Mouse (Mus musculus) heart, adult 10 weeks (tissue): ENCODE data around the gene Tfpt. TPM values are rescaled to one million over a fixed set of nuclear protein-coding genes. Genes with fewer than 3 reads are reported as not detected.

Experiments used
- polyA plus RNA-seq: library from polyadenylated mRNA; stranded (reverse); fragments of 350-450 nt; fragmentation: Illumina TruSeq; extraction: RNeasy Lipid Tissue Mini Kit (QIAGEN cat#74804); gene quantifications from one replicate; pipeline ENCODE4 v1.2.3, GENCODE M21; 2014; ENCODE audit warnings: low read depth, low replicate concordance

Tfpt gene
- 21.6 TPM for polyA plus RNA-seq

DNA sequence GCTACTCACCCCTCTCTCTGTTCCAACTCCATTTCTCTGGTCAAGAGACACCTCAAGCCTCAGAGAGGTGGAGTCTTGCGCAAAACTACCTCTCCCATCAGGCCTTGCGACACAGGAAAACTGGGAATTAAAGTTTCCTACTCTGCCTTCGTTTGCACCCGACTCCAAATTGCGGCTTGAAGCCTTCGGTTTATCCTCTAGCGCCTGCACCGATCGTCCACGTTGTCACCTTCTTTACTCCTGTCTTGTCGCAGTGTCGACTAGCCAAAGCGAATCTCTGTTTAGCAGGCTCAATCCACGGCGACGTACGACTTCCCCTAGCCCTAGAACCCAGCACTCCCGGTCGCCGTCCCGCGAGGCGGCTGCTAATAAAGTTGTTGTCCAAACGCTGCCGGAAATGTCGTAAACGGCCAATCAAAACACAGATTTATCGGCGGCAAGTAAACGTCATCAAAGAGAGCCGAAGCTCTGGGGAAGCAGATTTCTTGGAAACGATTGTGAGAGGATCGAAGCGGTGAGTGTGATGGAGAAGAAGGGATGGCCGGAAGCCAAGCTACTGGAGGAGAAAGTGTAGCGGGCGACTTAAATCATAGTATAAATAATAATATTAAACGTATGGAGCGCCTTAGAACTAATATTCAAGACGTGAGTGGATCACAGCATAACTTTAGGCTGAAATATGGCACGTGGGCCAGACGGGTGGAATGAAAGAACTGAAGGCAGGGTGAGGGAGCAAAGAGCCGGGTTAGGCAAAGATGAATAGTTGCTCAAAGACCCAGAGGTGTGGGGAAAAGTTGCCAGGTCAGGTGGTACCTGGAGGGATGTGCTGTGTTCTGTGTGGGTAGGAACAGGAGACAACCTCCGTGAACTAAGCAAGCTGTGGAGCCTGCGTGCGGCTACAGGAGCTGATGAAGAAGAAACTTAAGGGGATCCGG is at the start of gene Tfpt, which contains the start of gene Prpf31:
TSS of gene Tfpt (minus strand) at position 387 of the 935 bp plus-strand sequence.
TSS of gene Prpf31 (plus strand) at position 443 of the 935 bp plus-strand sequence.

DNA sequence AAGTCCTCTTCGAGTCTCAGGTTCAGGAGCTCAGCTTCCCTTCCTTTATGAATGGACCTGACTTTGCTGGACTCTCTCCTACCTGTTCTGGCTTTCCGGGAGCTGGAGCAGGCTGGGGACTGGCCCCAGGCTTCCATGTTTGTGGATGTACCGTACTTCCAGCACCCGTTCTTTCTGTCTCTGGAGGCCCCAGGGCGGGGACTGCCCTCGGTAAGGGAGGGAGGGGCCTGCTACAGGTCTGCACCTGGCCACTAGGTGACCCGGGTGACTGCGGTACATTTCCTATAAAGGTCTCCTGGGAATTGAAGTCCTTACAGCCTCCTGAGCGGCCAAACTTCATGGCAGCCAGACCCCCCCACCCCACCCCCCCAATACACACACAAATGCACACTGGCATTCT is 47.6 kb upstream of the Tfpt start, which contains the start of gene Tmc4:
TSS of gene Tmc4 (minus strand) at position 212 of the 400 bp plus-strand sequence.

DNA sequence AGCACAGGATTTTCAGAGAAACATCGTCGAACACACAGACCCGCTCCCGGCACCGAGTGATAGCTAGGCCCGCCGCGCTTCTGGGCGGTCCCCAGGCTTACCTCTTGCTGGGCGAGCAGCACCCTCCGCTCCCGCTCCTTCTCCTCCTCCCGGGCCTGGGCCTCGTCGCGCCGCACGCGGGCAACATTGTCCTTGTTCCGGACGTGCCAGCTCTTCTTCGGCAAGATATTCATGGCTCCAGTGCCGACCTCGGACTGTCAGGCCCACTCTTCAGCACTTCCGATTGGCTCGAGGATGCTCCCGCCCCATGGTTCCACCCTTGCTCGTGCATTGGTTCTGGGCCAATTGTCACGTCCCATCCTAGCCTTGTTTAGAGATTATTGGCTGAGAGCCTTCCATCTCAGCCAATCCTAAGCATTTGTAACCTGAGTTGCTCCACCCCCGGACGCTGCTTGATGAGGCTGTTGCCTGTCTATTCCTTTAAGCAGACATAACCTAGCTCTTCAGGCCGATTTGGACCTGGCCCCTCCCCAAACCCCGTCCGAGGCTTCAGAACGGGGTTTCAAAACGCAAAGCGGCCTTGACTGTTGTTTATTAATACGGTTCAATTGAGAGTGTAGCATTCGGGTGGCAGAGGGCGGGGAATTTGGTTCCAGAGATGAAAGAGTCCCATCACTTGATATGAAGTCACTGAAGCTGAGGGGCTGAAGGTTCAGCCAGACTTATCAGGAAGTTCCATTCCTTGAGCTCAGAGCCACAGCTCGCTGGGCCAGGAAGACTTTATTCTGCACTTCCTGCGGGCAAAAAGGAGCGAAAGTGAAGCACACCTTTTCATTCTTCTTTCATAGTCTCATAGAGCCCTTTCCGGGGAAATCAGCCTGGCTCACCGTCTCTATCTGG is 35.7 kb upstream of the Tfpt start, which contains the start of gene Leng1:
TSS of gene Leng1 (minus strand) at position 626 of the 900 bp plus-strand sequence.

DNA sequence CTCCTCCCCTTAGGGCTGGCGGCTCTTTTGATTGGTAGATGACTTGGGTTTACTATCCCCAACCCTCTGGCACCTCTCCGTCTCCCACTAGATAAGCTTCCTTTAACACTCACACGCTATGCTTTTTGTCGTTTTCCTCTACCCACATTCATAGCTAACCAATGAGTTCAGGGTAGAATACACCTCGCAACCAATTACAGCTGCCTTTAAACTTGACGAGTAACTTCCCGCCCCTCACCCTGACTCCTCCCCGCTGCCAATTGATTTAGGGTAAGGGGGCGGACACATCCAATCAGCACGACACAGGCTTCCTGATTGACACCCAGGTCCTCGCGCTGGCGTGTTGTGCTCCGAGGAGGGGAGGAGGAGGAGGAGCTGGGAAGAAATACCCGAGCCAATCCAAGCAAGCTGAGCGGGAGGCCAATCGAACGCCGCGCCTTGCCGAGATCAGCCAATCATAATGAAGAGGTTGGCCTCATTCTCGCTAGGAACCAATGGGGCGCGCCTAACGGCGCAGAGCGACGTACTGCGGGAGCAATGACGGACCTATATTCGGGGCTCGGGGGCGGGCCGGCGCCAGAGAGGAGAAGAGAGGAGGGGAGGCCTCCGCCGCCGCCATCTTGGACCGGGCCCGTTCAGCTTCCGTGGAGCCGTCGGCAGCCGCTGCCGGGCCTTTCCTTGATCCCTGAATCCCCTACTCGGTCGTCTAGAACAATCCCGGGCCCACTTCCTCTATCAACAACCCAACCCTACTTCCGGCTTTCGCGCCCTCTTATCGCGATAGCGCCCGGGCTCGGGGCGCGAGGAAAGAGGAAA is 15.2 kb upstream of the Tfpt start, which contains the start of gene Cnot3:
TSS of gene Cnot3 (plus strand) at position 597 of the 816 bp plus-strand sequence.

DNA sequence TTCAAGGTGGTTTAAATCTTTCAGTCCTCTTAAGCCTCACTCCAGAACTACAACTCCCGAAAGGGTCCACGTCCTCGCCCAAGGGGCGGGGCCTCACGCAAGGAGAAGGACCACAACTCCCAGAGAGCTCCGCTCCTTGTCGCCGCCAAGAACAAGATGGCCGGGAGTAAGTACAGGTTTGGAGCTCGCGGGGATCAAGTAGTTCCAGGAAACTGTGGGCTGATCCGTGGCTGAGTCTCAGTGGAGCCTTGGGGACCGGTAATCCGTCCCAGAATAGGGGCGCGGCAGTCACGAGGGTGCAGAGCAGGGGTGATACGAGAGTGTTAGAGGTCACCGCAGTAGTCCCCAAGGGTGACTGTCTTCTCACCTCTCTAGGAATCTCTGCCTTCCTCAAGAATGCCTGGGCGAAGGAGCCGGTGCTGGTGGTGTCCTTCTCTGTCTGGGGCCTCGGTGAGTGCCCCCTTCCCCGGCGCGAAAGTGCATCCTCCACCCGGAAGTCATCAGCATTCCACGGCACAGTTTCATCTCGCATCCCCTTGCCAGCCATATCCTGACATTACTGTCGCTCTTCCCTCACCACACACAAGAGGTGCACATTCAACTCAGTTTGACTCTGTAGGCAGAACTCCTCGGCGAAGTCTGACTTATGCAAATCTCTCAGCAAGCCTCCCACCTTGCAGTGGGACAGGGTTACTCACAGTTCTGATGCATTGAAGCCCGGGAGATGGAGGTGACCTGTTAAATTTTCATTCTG is 12.3 kb downstream of the Tfpt start, which contains the start of gene Ndufa3:
TSS of gene Ndufa3 (plus strand) at position 132 of the 754 bp plus-strand sequence.

DNA sequence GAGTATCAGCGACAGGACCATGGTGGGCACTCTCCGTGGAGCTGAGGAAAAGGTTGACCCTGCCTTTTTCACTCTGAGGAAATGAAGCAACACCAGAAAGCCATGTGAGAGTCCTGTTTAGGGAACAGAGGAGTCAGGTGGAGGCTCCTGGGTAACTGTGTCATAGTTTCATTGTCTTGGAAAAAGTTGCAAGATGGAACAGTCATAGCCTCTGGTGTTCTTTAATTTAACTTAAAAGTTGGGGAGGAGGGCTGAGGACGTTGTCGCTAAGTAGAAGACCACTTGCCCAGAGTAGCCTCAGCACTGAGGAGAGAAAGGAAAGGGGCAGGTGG is 13.7 kb downstream of the Tfpt start, which contains the start of gene Oscar:
TSS of gene Oscar (minus strand) at position 101 of the 332 bp plus-strand sequence.

Other genes starting within 250 kb of the Tfpt start
- not detected for gene Cacng8, start 239.2 kb downstream of the Tfpt start, polyA plus RNA-seq
- gene Cacng6, start 205.7 kb downstream of the Tfpt start, polyA plus RNA-seq, result 4.2 TPM
- not detected for gene Tarm1, start 127.3 kb downstream of the Tfpt start, polyA plus RNA-seq
- not detected for gene Oscar, start 13.8 kb downstream of the Tfpt start, polyA plus RNA-seq
- 1,418 TPM for gene Ndufa3, start 12.6 kb downstream of the Tfpt start, polyA plus RNA-seq
- gene Prpf31, start 56 bp upstream of the Tfpt start, polyA plus RNA-seq, result 32.6 TPM
- 30.1 TPM for gene Cnot3, start 15.3 kb upstream of the Tfpt start, polyA plus RNA-seq
- 18.2 TPM for gene Leng1, start 35.9 kb upstream of the Tfpt start, polyA plus RNA-seq
- gene Tmc4, start 47.6 kb upstream of the Tfpt start, polyA plus RNA-seq, result 2.0 TPM
- gene Tsen34, start 62.9 kb upstream of the Tfpt start, polyA plus RNA-seq, result 63.7 TPM
- 26.1 TPM for gene Mboat7, start 63.6 kb upstream of the Tfpt start, polyA plus RNA-seq
- gene Rps9, start 74.1 kb upstream of the Tfpt start, polyA plus RNA-seq, result 1,030 TPM
- gene Pirb, start 90.5 kb upstream of the Tfpt start, polyA plus RNA-seq, result 3.3 TPM
- not detected for gene Gm15448, start 195.8 kb upstream of the Tfpt start, polyA plus RNA-seq
- gene Pira2, start 215.1 kb upstream of the Tfpt start, polyA plus RNA-seq, result 0.16 TPM